Mouse (Mus musculus) cerebellum, postnatal 10 days (tissue): ENCODE data around the gene Apbb1ip.
"Not testable (repeated sequence)": the region's sequence is repeated elsewhere in the genome, so short reads cannot be mapped to it uniquely, and the experiment has no call there.

Experiments
- DNase-seq, 2 experiments: peaks; one replicate each; pipeline ENCODE4 v3.0.0; 2021; ENCODE audit warnings: mixed read lengths in 2 of 2

Apbb1ip gene

GRCm38 (mm10) chr2:22857501-22857900, 83.6 kb downstream of the Apbb1ip start:
- DNase-seq: no peak

GRCm38 (mm10) chr2:22862194-22862593, 88.3 kb downstream of the Apbb1ip start:
- DNase-seq: no peak

GRCm38 (mm10) chr2:22864394-22865037, 90.6 kb downstream of the Apbb1ip start:
- peak; percentile 84 to 86 for DNase-seq

- DNase-seq: no peak
These were observed 91.9 kb downstream of the Apbb1ip start for GRCm38 (mm10) chr2:22865818-22866217.

- no peak for DNase-seq
These were observed 93.1 kb downstream of the Apbb1ip start for GRCm38 (mm10) chr2:22866894-22867424.

GRCm38 (mm10) chr2:22873159-22873558, 99.3 kb downstream of the Apbb1ip start:
- no peak for DNase-seq

- peak in 1 of 2 experiments; percentile 2 for DNase-seq
These were observed 100.7 kb downstream of the Apbb1ip start for GRCm38 (mm10) chr2:22874628-22875027.

- no peak for DNase-seq
These were observed 102.7 kb downstream of the Apbb1ip start for GRCm38 (mm10) chr2:22876614-22877013.

GRCm38 (mm10) chr2:22878781-22879180, 104.9 kb downstream of the Apbb1ip start:
- no peak for DNase-seq

- DNase-seq: not testable (repeated sequence)
These were observed 106.8 kb downstream of the Apbb1ip start for GRCm38 (mm10) chr2:22880726-22881125.

- no peak for DNase-seq
These were observed 121.0 kb downstream of the Apbb1ip start for GRCm38 (mm10) chr2:22894932-22895281.

GRCm38 (mm10) chr2:22895282-22896273, 121.7 kb downstream of the Apbb1ip start, which contains the start of gene Pdss1:
Gene Pdss1, plus strand, starts transcription at chr2:22895522.
- peak; percentile 94 to 95 for DNase-seq

- no peak for DNase-seq
These were observed 130.1 kb downstream of the Apbb1ip start for GRCm38 (mm10) chr2:22903947-22904346.

- DNase-seq: no peak
These were observed 140.5 kb downstream of the Apbb1ip start for GRCm38 (mm10) chr2:22914421-22914820.

GRCm38 (mm10) chr2:22918651-22919050, 144.8 kb downstream of the Apbb1ip start:
- no peak for DNase-seq
